Mouse (Mus musculus): ENCODE measurements at regions not wholly inside any gene's neighbourhood (a gene's known extent, or its start where the extent isn't known, plus 50 kb on each side); places are given as distances from the start of the nearest gene placed in this dataset.

- Histone ChIP-seq H3K4me1 (ENCODE audit: insufficient read depth, low read depth, low read length) (no peaks in the 10 kb centered on the region), H3K9me3 (replicated peaks) (no peaks in the 10 kb centered on the region), H3K27me3 (ENCODE audit: insufficient read depth, low read length) (no peaks in the 10 kb centered on the region), H3K4me3 (ENCODE audit: low read depth, low read length) (no peak overlapping the region), H3K36me3 (replicated peaks) (no peaks in the 10 kb centered on the region)
- TF ChIP-seq POLR2AphosphoS5 (IDR thresholded peaks at IDR 0.05; ENCODE audit: insufficient replicate concordance, low read depth, low read length) (no peak), GATA1 (IDR thresholded peaks at IDR 0.05; ENCODE audit: borderline replicate concordance, low read length) (no peak), GATA2 (IDR thresholded peaks at IDR 0.05; ENCODE audit: borderline replicate concordance, low read depth, low read length) (no peak), CTCF (IDR thresholded peaks at IDR 0.05; ENCODE audit: low read depth, low read length) (no peak), TAL1 (conservative IDR thresholded peaks at IDR 0.05; ENCODE audit: low read depth, low read length) (no peak)
- no peak for DNase-seq (ENCODE audit: low spot score)
- ATAC-seq (ENCODE audit: extremely low read depth, insufficient number of reproducible peaks, low FRiP score, poor library complexity, severe bottlenecking): no peak
Observed at GRCm38 (mm10) chr8:102845362-102845761, 59.9 kb upstream of the Cdh11 start.

- H3K4me3 ChIP-seq (ENCODE audit: low read depth, low read length): no peak overlapping the region
- no peaks in the 10 kb centered on the region for H3K36me3 ChIP-seq (replicated peaks)
- no peak for DNase-seq (ENCODE audit: low spot score)
- no peaks in the 10 kb centered on the region for H3K27me3 ChIP-seq (ENCODE audit: insufficient read depth, low read length)
- H3K4me1 ChIP-seq (ENCODE audit: insufficient read depth, low read depth, low read length): no peaks in the 10 kb centered on the region
- TF ChIP-seq POLR2AphosphoS5 (IDR thresholded peaks at IDR 0.05; ENCODE audit: insufficient replicate concordance, low read depth, low read length): no peak
- ATAC-seq (ENCODE audit: extremely low read depth, insufficient number of reproducible peaks, low FRiP score, poor library complexity, severe bottlenecking): no peak
- peaks cover 11% of the 10 kb centered on the region; the same call in 1 of the 2 replicates for H3K9me3 ChIP-seq (replicated peaks)
Observed at GRCm38 (mm10) chr8:102860021-102860420, 74.6 kb upstream of the Cdh11 start.

DNA sequence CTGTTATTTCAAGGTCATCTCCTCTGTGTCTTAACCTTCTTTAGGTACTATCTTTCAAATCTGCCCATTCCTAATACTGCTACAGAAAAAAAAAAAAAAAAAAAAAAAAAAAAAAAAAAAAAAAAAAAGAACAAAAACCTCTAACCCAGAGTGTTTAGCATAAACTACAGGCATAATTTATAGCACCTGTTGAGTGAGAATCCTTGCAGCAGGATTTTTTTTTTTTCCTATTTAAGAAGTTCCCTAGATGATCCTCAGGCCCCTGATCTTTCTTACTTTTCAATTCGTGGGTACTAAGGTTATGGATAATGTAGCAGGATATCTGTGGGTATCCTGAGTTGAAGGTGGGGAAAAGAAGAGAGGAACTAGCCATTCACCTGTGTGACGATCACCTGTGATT, 114.1 kb upstream of the Cdh11 start:
- Histone ChIP-seq H3K27me3 (ENCODE audit: insufficient read depth, low read length) (no peaks in the 10 kb centered on the region), H3K4me3 (ENCODE audit: low read depth, low read length) (no peak overlapping the region), H3K9me3 (replicated peaks) (peaks cover 7% of the 10 kb centered on the region; the same call in 1 of the 2 replicates), H3K36me3 (replicated peaks) (no peaks in the 10 kb centered on the region), H3K4me1 (ENCODE audit: insufficient read depth, low read depth, low read length) (no peaks in the 10 kb centered on the region)
- DNase-seq (ENCODE audit: low spot score): no peak
- no peak for ATAC-seq (ENCODE audit: extremely low read depth, insufficient number of reproducible peaks, low FRiP score, poor library complexity, severe bottlenecking)
- no peak for TF ChIP-seq GATA2 (IDR thresholded peaks at IDR 0.05; ENCODE audit: borderline replicate concordance, low read depth, low read length)
- TF ChIP-seq POLR2AphosphoS5 (IDR thresholded peaks at IDR 0.05; ENCODE audit: insufficient replicate concordance, low read depth, low read length): no peak
- no peak for TF ChIP-seq GATA1 (IDR thresholded peaks at IDR 0.05; ENCODE audit: borderline replicate concordance, low read length)
- no peak for TF ChIP-seq CTCF (IDR thresholded peaks at IDR 0.05; ENCODE audit: low read depth, low read length)
- TF ChIP-seq TAL1 (conservative IDR thresholded peaks at IDR 0.05; ENCODE audit: low read depth, low read length): no peak

GRCm38 (mm10) chr8:102900662-102901061, 115.2 kb upstream of the Cdh11 start:
- ATAC-seq (ENCODE audit: extremely low read depth, insufficient number of reproducible peaks, low FRiP score, poor library complexity, severe bottlenecking): no peak

GRCm38 (mm10) chr8:102907444-102907843, 122.0 kb upstream of the Cdh11 start:
- Histone ChIP-seq H3K27me3 (ENCODE audit: insufficient read depth, low read length) (no peaks in the 10 kb centered on the region), H3K9me3 (replicated peaks) (peaks cover 15% of the 10 kb centered on the region), H3K4me1 (ENCODE audit: insufficient read depth, low read depth, low read length) (no peaks in the 10 kb centered on the region), H3K4me3 (ENCODE audit: low read depth, low read length) (no peak overlapping the region), H3K36me3 (replicated peaks) (no peaks in the 10 kb centered on the region)
- no peak for TF ChIP-seq GATA2 (IDR thresholded peaks at IDR 0.05; ENCODE audit: borderline replicate concordance, low read depth, low read length)
- no peak for TF ChIP-seq POLR2AphosphoS5 (IDR thresholded peaks at IDR 0.05; ENCODE audit: insufficient replicate concordance, low read depth, low read length)
- no peak for TF ChIP-seq GATA1 (IDR thresholded peaks at IDR 0.05; ENCODE audit: borderline replicate concordance, low read length)
- no peak for TF ChIP-seq CTCF (IDR thresholded peaks at IDR 0.05; ENCODE audit: low read depth, low read length)
- TF ChIP-seq TAL1 (conservative IDR thresholded peaks at IDR 0.05; ENCODE audit: low read depth, low read length): no peak
- DNase-seq (ENCODE audit: low spot score) (no peak), ATAC-seq (ENCODE audit: extremely low read depth, insufficient number of reproducible peaks, low FRiP score, poor library complexity, severe bottlenecking) (no peak)

More at GRCm38 (mm10) chr8:102900662-102901061, 115.2 kb upstream of the Cdh11 start:
- H3K4me3 ChIP-seq (ENCODE audit: low read depth, low read length): no peak overlapping the region
- H3K4me1 ChIP-seq (ENCODE audit: insufficient read depth, low read depth, low read length): no peaks in the 10 kb centered on the region
- no peak for DNase-seq (ENCODE audit: low spot score)
- no peaks in the 10 kb centered on the region for H3K36me3 ChIP-seq (replicated peaks)
- no peak for TF ChIP-seq POLR2AphosphoS5 (IDR thresholded peaks at IDR 0.05; ENCODE audit: insufficient replicate concordance, low read depth, low read length)
- H3K9me3 ChIP-seq (replicated peaks): 0 out of 2 replicates have a peak, but pooled peaks cover 7% of the 10 kb centered on the region
- H3K27me3 ChIP-seq (ENCODE audit: insufficient read depth, low read length): no peaks in the 10 kb centered on the region

- no peaks in the 10 kb centered on the region for H3K27me3 ChIP-seq (ENCODE audit: insufficient read depth, low read length)
- no peak for TF ChIP-seq GATA1 (IDR thresholded peaks at IDR 0.05; ENCODE audit: borderline replicate concordance, low read length)
- TF ChIP-seq CTCF (IDR thresholded peaks at IDR 0.05; ENCODE audit: low read depth, low read length): no peak
- no peaks in the 10 kb centered on the region for H3K36me3 ChIP-seq (replicated peaks)
- H3K4me3 ChIP-seq (ENCODE audit: low read depth, low read length): no peak overlapping the region
- DNase-seq (ENCODE audit: low spot score) (no peak), ATAC-seq (ENCODE audit: extremely low read depth, insufficient number of reproducible peaks, low FRiP score, poor library complexity, severe bottlenecking) (no peak)
- no peaks in the 10 kb centered on the region for H3K4me1 ChIP-seq (ENCODE audit: insufficient read depth, low read depth, low read length)
- peaks cover 11% of the 10 kb centered on the region for H3K9me3 ChIP-seq (replicated peaks)
Observed at GRCm38 (mm10) chr8:102931342-102931835, 145.9 kb upstream of the Cdh11 start.

DNA sequence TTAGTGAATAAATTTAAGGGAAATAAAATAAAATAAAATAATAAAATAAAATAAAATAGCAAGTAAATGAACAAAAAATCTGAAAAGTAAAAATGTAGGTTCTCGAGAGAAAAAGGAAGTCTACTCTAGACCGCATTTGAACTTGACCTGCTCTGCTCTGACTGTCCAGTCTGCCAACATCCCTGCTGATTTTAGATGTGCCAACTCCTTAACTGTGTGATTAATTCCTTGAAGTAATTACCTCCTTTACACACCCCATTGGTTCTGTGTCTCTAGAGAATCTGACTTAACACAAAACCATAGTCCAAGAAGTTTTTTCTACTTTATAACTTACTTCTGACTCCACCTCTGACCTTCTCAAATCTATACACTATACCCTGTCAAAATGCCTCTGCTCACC, 153.3 kb upstream of the Cdh11 start:
- Histone ChIP-seq H3K4me3 (ENCODE audit: low read depth, low read length) (no peak overlapping the region), H3K27me3 (ENCODE audit: insufficient read depth, low read length) (no peaks in the 10 kb centered on the region), H3K36me3 (replicated peaks) (no peaks in the 10 kb centered on the region), H3K4me1 (ENCODE audit: insufficient read depth, low read depth, low read length) (no peaks in the 10 kb centered on the region), H3K9me3 (replicated peaks) (no peaks in the 10 kb centered on the region)
- ATAC-seq (ENCODE audit: extremely low read depth, insufficient number of reproducible peaks, low FRiP score, poor library complexity, severe bottlenecking) (no peak), DNase-seq (ENCODE audit: low spot score) (no peak)
- no peak for TF ChIP-seq GATA1 (IDR thresholded peaks at IDR 0.05; ENCODE audit: borderline replicate concordance, low read length)
- no peak for TF ChIP-seq GATA2 (IDR thresholded peaks at IDR 0.05; ENCODE audit: borderline replicate concordance, low read depth, low read length)
- no peak for TF ChIP-seq TAL1 (conservative IDR thresholded peaks at IDR 0.05; ENCODE audit: low read depth, low read length)
- no peak for TF ChIP-seq CTCF (IDR thresholded peaks at IDR 0.05; ENCODE audit: low read depth, low read length)
- no peak for TF ChIP-seq POLR2AphosphoS5 (IDR thresholded peaks at IDR 0.05; ENCODE audit: insufficient replicate concordance, low read depth, low read length)

Data from G1E (cell line).